27 mouse cellular contexts compared by ENCODE assay signal in genomic region chr9:122673777-122674176, GRCm38 (mm10).
A peak's percentile ranks its signal among the peaks of the same experiment; 100 is the strongest.
DNase-seq lines count a peak whose midpoint lies in the region; ATAC-seq and TF ChIP-seq lines count a peak whose summit lies in the region.
"Had no signal": no experiment of that assay in that cellular context is flagged by ENCODE, and none has a peak within 500 bp of the region (broad histone marks: within the 10 kb centered on the region; RNA-seq: fewer than 3 reads in every experiment).

No protein-coding gene starts in this region.

- WGBS in heart, embryonic 11.5 days (ENCODE audit: insufficient replicate concordance): 54% methylated on average over 3 of the region's 3 CpGs
- WGBS in heart, postnatal 0 days: 59% methylated on average over 3 of the region's 3 CpGs
- WGBS in neural tube, embryonic 11.5 days: 38% methylated on average over 3 of the region's 3 CpGs

- TF ChIP-seq CTCF in heart, postnatal 0 days (IDR thresholded peaks at IDR 0.05; ENCODE audit: low read depth): no peak

- no peak overlapping the region for H3K9ac ChIP-seq in heart, embryonic 11.5 days (ENCODE audit: low read depth, low read length)
- no peak overlapping the region for H3K9ac ChIP-seq in heart, postnatal 0 days (replicated peaks; ENCODE audit: low read depth, low read length)
- H3K9ac ChIP-seq in neural tube, embryonic 11.5 days (ENCODE audit: low read length): no peak overlapping the region
- H3K9ac ChIP-seq: embryonic facial prominence, embryonic 12.5 days; liver, embryonic 15.5 days; lung, embryonic 15.5 days had no signal

- H3K9me3 ChIP-seq in heart, embryonic 11.5 days (replicated peaks; ENCODE audit: control insufficient read depth, low read length): no peaks in the 10 kb centered on the region
- H3K9me3 ChIP-seq in heart, postnatal 0 days (replicated peaks; ENCODE audit: control insufficient read depth, low read length): no peaks in the 10 kb centered on the region
- H3K9me3 ChIP-seq in neural tube, embryonic 11.5 days (ENCODE audit: control insufficient read depth, low read length): no peaks in the 10 kb centered on the region
- H3K9me3 ChIP-seq: embryonic facial prominence, embryonic 12.5 days; G1E; limb, embryonic 10.5 days; liver, embryonic 15.5 days; lung, embryonic 15.5 days had no signal

- no peak for ATAC-seq in heart, embryonic 11.5 days (replicated peaks; ENCODE audit: insufficient number of reproducible peaks, low FRiP score, low TSS enrichment)
- ATAC-seq in heart, postnatal 0 days (ENCODE audit: insufficient read depth, low read depth): no peak
- ATAC-seq in neural tube, embryonic 11.5 days (ENCODE audit: insufficient read depth, low FRiP score, low TSS enrichment): no peak
- ATAC-seq: hindbrain, embryonic 16.5 days; Patski had no signal

- peak overlapping the region; percentile 35; the same call in 1 of the 2 replicates for H3K27ac ChIP-seq in heart, embryonic 11.5 days (ENCODE audit: low read depth, low read length)
- H3K27ac ChIP-seq in heart, postnatal 0 days (ENCODE audit: low read depth): peak overlapping the region; percentile 61
- peak overlapping the region; percentile 56; the same call in 1 of the 2 replicates for H3K27ac ChIP-seq in neural tube, embryonic 11.5 days (ENCODE audit: low read depth, low read length)
- H3K27ac ChIP-seq: embryonic facial prominence, embryonic 12.5 days; limb, embryonic 10.5 days; liver, embryonic 15.5 days; lung, embryonic 15.5 days had no signal

- TF ChIP-seq EP300 in heart, postnatal 0 days (IDR thresholded peaks at IDR 0.05; ENCODE audit: low read depth): no peak

- no peak overlapping the region for H3K4me2 ChIP-seq in heart, embryonic 11.5 days
- H3K4me2 ChIP-seq in heart, postnatal 0 days (ENCODE audit: low read depth, low read length): no peak overlapping the region
- no peak overlapping the region for H3K4me2 ChIP-seq in neural tube, embryonic 11.5 days (ENCODE audit: low read depth)
- H3K4me2 ChIP-seq: embryonic facial prominence, embryonic 12.5 days; liver, embryonic 15.5 days; lung, embryonic 15.5 days had no signal

- H3K4me1 ChIP-seq in heart, embryonic 11.5 days (ENCODE audit: control insufficient read depth, insufficient read depth, low read length): peaks cover 22% of the 10 kb centered on the region
- H3K4me1 ChIP-seq in heart, postnatal 0 days (ENCODE audit: control insufficient read depth, insufficient read depth): no peaks in the 10 kb centered on the region
- peaks cover 3% of the 10 kb centered on the region; the same call in 1 of the 2 replicates for H3K4me1 ChIP-seq in neural tube, embryonic 11.5 days (ENCODE audit: control insufficient read depth, insufficient read depth, low read length)
- H3K4me1 ChIP-seq: liver, embryonic 15.5 days; lung, embryonic 15.5 days had no signal

- H3K36me3 ChIP-seq in heart, embryonic 11.5 days (ENCODE audit: control insufficient read depth, insufficient read depth, low read length): no peaks in the 10 kb centered on the region
- no peaks in the 10 kb centered on the region for H3K36me3 ChIP-seq in heart, postnatal 0 days (replicated peaks; ENCODE audit: control insufficient read depth, insufficient read depth, low read length)
- no peaks in the 10 kb centered on the region for H3K36me3 ChIP-seq in neural tube, embryonic 11.5 days (ENCODE audit: control insufficient read depth, insufficient read depth, low read length)
- H3K36me3 ChIP-seq: embryonic facial prominence, embryonic 12.5 days; G1E; limb, embryonic 10.5 days; liver, embryonic 15.5 days; lung, embryonic 15.5 days had no signal

- no peak for DNase-seq in heart, adult 18-20 months
- DNase-seq in heart, postnatal 0 days (ENCODE audit: low spot score): no peak
- no peak for DNase-seq in heart, postnatal 36 days
- DNase-seq in neural tube, embryonic 11.5 days (ENCODE audit: low spot score): no peak
- no peak for DNase-seq in neural tube, embryonic 10.5 days (ENCODE audit: extremely low spot score, low spot score)
- no peak for DNase-seq in lung, postnatal 14 days
- DNase-seq: adrenal gland, adult 2 months; B cell, adult 2 months; cerebellum, adult 18-20 months; gastrocnemius, postnatal 10 days; kidney, adult 18-20 months; kidney, postnatal 4 days; liver; lung, postnatal 4 days; midbrain, embryonic 14.5 days; right cerebral cortex, adult 18-20 months; right cerebral cortex, postnatal 4 days; thymus, adult 18-20 months; thymus, postnatal 36 days had no signal

- intact Hi-C loops in heart, postnatal 36 days (cut with DNase I): no loop called here

- peaks cover 3% of the 10 kb centered on the region; the same call in 1 of the 2 replicates for H3K27me3 ChIP-seq in heart, embryonic 11.5 days (ENCODE audit: control insufficient read depth, insufficient read depth, low read length)
- H3K27me3 ChIP-seq in heart, postnatal 0 days (ENCODE audit: control insufficient read depth, insufficient read depth, low read length): no peaks in the 10 kb centered on the region
- H3K27me3 ChIP-seq in neural tube, embryonic 11.5 days (ENCODE audit: control insufficient read depth, insufficient read depth, low read length): no peaks in the 10 kb centered on the region
- H3K27me3 ChIP-seq: embryonic facial prominence, embryonic 12.5 days; liver, embryonic 15.5 days; lung, embryonic 15.5 days; Patski had no signal

- H3K4me3 ChIP-seq in heart, embryonic 11.5 days (ENCODE audit: low read depth, low read length): no peak overlapping the region
- no peak overlapping the region for H3K4me3 ChIP-seq in heart, postnatal 0 days (ENCODE audit: low read depth, low read length)
- H3K4me3 ChIP-seq in neural tube, embryonic 11.5 days (ENCODE audit: low read depth, low read length): no peak overlapping the region
- H3K4me3 ChIP-seq: embryonic facial prominence, embryonic 12.5 days; limb, embryonic 10.5 days; liver, embryonic 15.5 days; lung, embryonic 15.5 days had no signal
